ENCODE assay signal across 8 mouse cellular contexts in genomic region chr15:102517976-102518858, GRCm38 (mm10). TPM values are rescaled to one million over a fixed set of nuclear protein-coding genes. Genes with fewer than 3 reads are reported as not detected.
DNase-seq lines count a peak whose midpoint lies in the region; ATAC-seq and TF ChIP-seq lines count a peak whose summit lies in the region.

Tarbp2 (plus strand) TSS chr15:102518192.

- peak within 1 kb of the TSS; percentile 96 for H3K27ac ChIP-seq in heart, embryonic 11.5 days (ENCODE audit: low read depth, low read length)
- peak within 1 kb of the TSS; percentile 99 for H3K27ac ChIP-seq in kidney, embryonic 16.5 days (ENCODE audit: low read length)
- H3K27ac ChIP-seq in liver, adult 2 months (replicated peaks; ENCODE audit: insufficient read depth, low read depth, low read length), result peak within 1 kb of the TSS; percentile 95

- H3K4me3 ChIP-seq in C2C12 (ENCODE audit: insufficient read depth, poor library complexity, severe bottlenecking) (peak within 1 kb of the TSS; percentile 75), myocyte (peak within 1 kb of the TSS; percentile 56)
- peak within 1 kb of the TSS; percentile 95 for H3K4me3 ChIP-seq in erythroblast, embryonic 14.5 days (replicated peaks)
- peak within 1 kb of the TSS; percentile 65 for H3K4me3 ChIP-seq in heart, embryonic 11.5 days (ENCODE audit: low read depth, low read length)
- H3K4me3 ChIP-seq in kidney, embryonic 16.5 days (ENCODE audit: low read length), result peak within 1 kb of the TSS; percentile 66
- H3K4me3 ChIP-seq in liver, adult 2 months (ENCODE audit: insufficient read depth, low read depth, low read length), result peak within 1 kb of the TSS; percentile 81

- H3K4me1 ChIP-seq in erythroblast, embryonic 14.5 days (ENCODE audit: control insufficient read depth), result peaks cover 57% of the 10 kb centered on the region
- peaks cover 25% of the 10 kb centered on the region for H3K4me1 ChIP-seq in heart, embryonic 11.5 days (ENCODE audit: control insufficient read depth, insufficient read depth, low read length)
- peaks cover 30% of the 10 kb centered on the region for H3K4me1 ChIP-seq in kidney, embryonic 16.5 days (ENCODE audit: insufficient read depth, low read length)
- peaks cover 3% of the 10 kb centered on the region; the same call in 1 of the 2 replicates for H3K4me1 ChIP-seq in liver, adult 2 months (ENCODE audit: control insufficient read depth, insufficient read depth, low read length)

- H3K27me3 ChIP-seq in C2C12 (ENCODE audit: control insufficient read depth, insufficient read depth, insufficient read length) (no peaks in the 10 kb centered on the region), myocyte (ENCODE audit: control insufficient read depth, insufficient read depth, insufficient read length) (no peaks in the 10 kb centered on the region)
- H3K27me3 ChIP-seq in erythroblast, embryonic 14.5 days (ENCODE audit: control insufficient read depth), result peaks cover 15% of the 10 kb centered on the region
- no peaks in the 10 kb centered on the region for H3K27me3 ChIP-seq in heart, embryonic 11.5 days (ENCODE audit: control insufficient read depth, insufficient read depth, low read length)
- H3K27me3 ChIP-seq in kidney, embryonic 16.5 days (ENCODE audit: insufficient read depth, low read length), result no peaks in the 10 kb centered on the region
- H3K27me3 ChIP-seq in liver, adult 2 months (ENCODE audit: control insufficient read depth, insufficient read depth, low read length), result no peaks in the 10 kb centered on the region
- no peaks in the 10 kb centered on the region for H3K27me3 ChIP-seq in splenic B cell, adult 2 months (ENCODE audit: control insufficient read depth, insufficient read depth, low read length, poor library complexity, severe bottlenecking)

- DNase-seq in brain, embryonic 14.5 days (ENCODE audit: low read depth), result peak; percentile 100
- peak; percentile 100 for DNase-seq in liver, adult 2 months (ENCODE audit: extremely low read depth, low read depth, low spot score)
- peak; percentile 99 for DNase-seq in splenic B cell, adult 2 months (ENCODE audit: low read depth, low spot score)

- H3K9me3 ChIP-seq in erythroblast, embryonic 14.5 days (ENCODE audit: control insufficient read depth, low read length), result no peaks in the 10 kb centered on the region
- H3K9me3 ChIP-seq in heart, embryonic 11.5 days (replicated peaks; ENCODE audit: control insufficient read depth, low read length), result no peaks in the 10 kb centered on the region
- no peaks in the 10 kb centered on the region for H3K9me3 ChIP-seq in kidney, embryonic 16.5 days (ENCODE audit: low read length)

- H3ac ChIP-seq in C2C12 (ENCODE audit: control insufficient read depth, insufficient read length, low read depth), result peak within 1 kb of the TSS; percentile 88
- peak within 1 kb of the TSS; percentile 37 for H3ac ChIP-seq in myocyte (ENCODE audit: control insufficient read depth, insufficient read length)

- H3K36me3 ChIP-seq in C2C12 (ENCODE audit: control insufficient read depth, insufficient read depth) (peaks cover 38% of the 10 kb centered on the region), myocyte (ENCODE audit: control insufficient read depth, insufficient read depth) (peaks cover 10% of the 10 kb centered on the region)
- peaks cover 31% of the 10 kb centered on the region for H3K36me3 ChIP-seq in erythroblast, embryonic 14.5 days (ENCODE audit: control insufficient read depth)
- peaks cover 5% of the 10 kb centered on the region; the same call in 1 of the 2 replicates for H3K36me3 ChIP-seq in heart, embryonic 11.5 days (ENCODE audit: control insufficient read depth, insufficient read depth, low read length)
- peaks cover 13% of the 10 kb centered on the region for H3K36me3 ChIP-seq in kidney, embryonic 16.5 days (ENCODE audit: insufficient read depth, low read length)
- no peaks in the 10 kb centered on the region; the same call in 1 of the 2 replicates for H3K36me3 ChIP-seq in liver, adult 2 months (ENCODE audit: control insufficient read depth, insufficient read depth, low read length)
- no peaks in the 10 kb centered on the region for H3K36me3 ChIP-seq in splenic B cell, adult 2 months (ENCODE audit: control insufficient read depth, insufficient read depth, low read length, poor library complexity, severe bottlenecking)

- peak within 1 kb of the TSS; percentile 80 for H3K4me2 ChIP-seq in heart, embryonic 11.5 days
- peak within 1 kb of the TSS; percentile 84 for H3K4me2 ChIP-seq in kidney, embryonic 16.5 days (replicated peaks; ENCODE audit: low read depth, low read length)
- H3K4me2 ChIP-seq in myocyte (ENCODE audit: low read depth), result peak within 1 kb of the TSS; percentile 100

- TF ChIP-seq CTCF in C2C12 (IDR thresholded peaks at IDR 0.05; ENCODE audit: control insufficient read depth, insufficient read depth, insufficient read length), result no peak
- TF ChIP-seq CTCF in brain, embryonic 14.5 days (IDR thresholded peaks at IDR 0.05; ENCODE audit: borderline replicate concordance, extremely low read depth, insufficient read depth, insufficient read length), result no peak
- TF ChIP-seq CTCF in liver, adult 2 months (IDR thresholded peaks at IDR 0.05; ENCODE audit: low read depth, low read length), result no peak

- H3K9ac ChIP-seq in heart, embryonic 11.5 days (ENCODE audit: low read depth, low read length), result peak within 1 kb of the TSS; percentile 94
- H3K9ac ChIP-seq in kidney, embryonic 16.5 days (replicated peaks; ENCODE audit: low read length), result peak within 1 kb of the TSS; percentile 85
- peak within 1 kb of the TSS; percentile 94 for H3K9ac ChIP-seq in liver, adult 2 months (ENCODE audit: low read depth, low read length)

- H3K79me2 ChIP-seq in C2C12 (ENCODE audit: control insufficient read depth, insufficient read depth), result peaks cover 59% of the 10 kb centered on the region
- H3K79me2 ChIP-seq in liver, adult 2 months (ENCODE audit: control insufficient read depth, insufficient read depth, low read length), result no peaks in the 10 kb centered on the region
- peaks cover 29% of the 10 kb centered on the region for H3K79me2 ChIP-seq in myocyte (ENCODE audit: control insufficient read depth, insufficient read depth)

- WGBS in heart, embryonic 11.5 days (ENCODE audit: insufficient replicate concordance), result under 1% methylated on average over 60 of the region's 60 CpGs
- 1% methylated on average over 60 of the region's 60 CpGs for WGBS in kidney, embryonic 16.5 days
- under 1% methylated on average over 60 of the region's 60 CpGs for WGBS in liver, adult 2 months

- H3K79me3 ChIP-seq in C2C12 (ENCODE audit: low read depth), result peaks cover 36% of the 10 kb centered on the region

- peak; percentile 50 for TF ChIP-seq POLR2A in brain, embryonic 14.5 days (IDR thresholded peaks at IDR 0.05; ENCODE audit: borderline replicate concordance, extremely low read depth, insufficient read depth, insufficient read length, poor library complexity, severe bottlenecking)
- peak; percentile 15; the same call in 1 of the 2 replicates for TF ChIP-seq POLR2A in liver, adult 2 months (IDR thresholded peaks at IDR 0.05; ENCODE audit: extremely low read depth, insufficient read depth, low read length)
- TF ChIP-seq POLR2A in myocyte (IDR thresholded peaks at IDR 0.05; ENCODE audit: insufficient read length, low read depth), result peak; percentile 81

- ATAC-seq in heart, embryonic 11.5 days (replicated peaks; ENCODE audit: insufficient number of reproducible peaks, low FRiP score, low TSS enrichment), result peak; percentile 93
- peak; percentile 93 for ATAC-seq in kidney, embryonic 16.5 days (ENCODE audit: low FRiP score, low TSS enrichment)

TF ChIP-seq in C2C12, 6 proteins besides CTCF, POLR2A, EP300 and RAD21:
- TF ChIP-seq MYOD1 (IDR thresholded peaks at IDR 0.05; ENCODE audit: control insufficient read depth, insufficient read length, low read depth) (no peak), FOSL1 (IDR thresholded peaks at IDR 0.05; ENCODE audit: insufficient read depth, low read length, poor library complexity, severe bottlenecking) (no peak), USF1 (IDR thresholded peaks at IDR 0.05; ENCODE audit: low read depth) (no peak), CEBPB (IDR thresholded peaks at IDR 0.05; ENCODE audit: low read depth) (no peak), MYOG (IDR thresholded peaks at IDR 0.05; ENCODE audit: control insufficient read depth, extremely low read depth, insufficient read length) (no peak), MAX (IDR thresholded peaks at IDR 0.05) (peak; percentile 39)

TF ChIP-seq in myocyte, 11 proteins besides CTCF, POLR2A, EP300 and RAD21:
- TF ChIP-seq SRF (IDR thresholded peaks at IDR 0.05; ENCODE audit: control insufficient read depth, insufficient read length, low read depth) (peak; percentile 63), MAX (IDR thresholded peaks at IDR 0.05; ENCODE audit: low read depth) (no peak), CEBPB (IDR thresholded peaks at IDR 0.05; ENCODE audit: insufficient read depth, poor library complexity, severe bottlenecking) (no peak), REST (IDR thresholded peaks at IDR 0.05; ENCODE audit: insufficient read depth, insufficient read length) (no peak), POLR2AphosphoS2 (IDR thresholded peaks at IDR 0.05; ENCODE audit: insufficient read length, low read depth) (peak; percentile 98), TCF12 (IDR thresholded peaks at IDR 0.05; ENCODE audit: insufficient read depth, poor library complexity, severe bottlenecking) (no peak), E2F4 (IDR thresholded peaks at IDR 0.05; ENCODE audit: insufficient read depth) (peak; percentile 76), MYOG (IDR thresholded peaks at IDR 0.05; ENCODE audit: control insufficient read depth in 1 of 3, insufficient read depth in 1 of 3, insufficient read length in 2 of 3, low read depth in 2 of 3) (peak in 2 of 3 experiments; percentile 57 to 78), MYOD1 (IDR thresholded peaks at IDR 0.05; ENCODE audit: control insufficient read depth in 1 of 3, insufficient read length in 2 of 3, low read depth in 2 of 3) (peak in 2 of 3 experiments; percentile 65 to 71)

RNA-seq across cellular contexts. Expression of gene Tarbp2, which starts in this region (rescaled TPM):
- polyA plus RNA-seq in C2C12 (2012; fragmentation: generic; extraction: Trizol), result 127 TPM
- 126 and 186 TPM in 2 replicates for polyA plus RNA-seq in brain, embryonic 14.5 days (2012; rRNA removed)
- polyA plus RNA-seq in erythroblast, embryonic 14.5 days (2012), result 11.9 and 12.1 TPM in 2 replicates
- 97.7 and 108 TPM in 2 replicates for polyA plus RNA-seq in heart, embryonic 11.5 days (2014; fragmentation: Nextera tagmentation; extraction: Ambion mirVana)
- polyA plus RNA-seq in kidney, embryonic 16.5 days (2015; fragmentation: Nextera tagmentation; extraction: Ambion mirVana), result 95.6 and 99.3 TPM in 2 replicates
- 15.2 and 16.0 TPM in 2 replicates for total RNA-seq in liver, adult 2 months (2014; rRNA removed)
- polyA plus RNA-seq in liver, adult 2 months (2012; rRNA removed), result 34.1 and 40.6 TPM in 2 replicates
- polyA plus RNA-seq in myocyte (2012; fragmentation: generic; extraction: Trizol), result 76.2 TPM

Comparison
In these comparisons a context has a peak if more than half of its experiments do, and no peak if none do; other contexts are left out.
1. Peak in every context shown above with its lines: DNase-seq, ATAC-seq, H3K4me3 ChIP-seq and H3K27ac ChIP-seq.
2. POLR2A ChIP-seq: peak in every context shown above with its lines; median percentile 81 in myocyte; 50 in brain, embryonic 14.5 days; 15 in liver, adult 2 months.